Mouse (Mus musculus) layer of hippocampus, adult 18-20 months (tissue): Measurements from ENCODE around the gene Gm21954. TPM values are rescaled to one million over a fixed set of nuclear protein-coding genes. Genes with fewer than 3 reads are reported as not detected.

Source experiments
- DNase-seq, 2 experiments: peaks; one replicate each; pipeline ENCODE4 v3.0.0; 2022; ENCODE audit warnings: low spot score in 2 of 2
- total RNA-seq, 2 experiments: library from RNA; stranded (reverse); gene quantifications; 2 replicates each; pipeline ENCODE4 v1.2.3; 2021

Gene Gm21954
- total RNA-seq, 2 experiments from 2014 or later: not detected

- no peak for DNase-seq
Measured at GRCm38 (mm10) chr3:55462904-55463668, 8.9 kb downstream of the Gm21954 start.

- peak; percentile 87 to 90 for DNase-seq
Measured at GRCm38 (mm10) chr3:55461685-55462655, 10.0 kb downstream of the Gm21954 start.

- DNase-seq: no peak
Measured at GRCm38 (mm10) chr3:55461092-55461491, 10.9 kb downstream of the Gm21954 start.

- DNase-seq: no peak
Measured at GRCm38 (mm10) chr3:55452464-55452863, 19.5 kb downstream of the Gm21954 start.

- no peak for DNase-seq
Measured at GRCm38 (mm10) chr3:55451877-55452276, 20.1 kb downstream of the Gm21954 start.

- peak; percentile 43 to 66 for DNase-seq
Measured at GRCm38 (mm10) chr3:55451035-55451434, 21.0 kb downstream of the Gm21954 start.

- DNase-seq: no peak
Measured at GRCm38 (mm10) chr3:55449148-55449547, 22.9 kb downstream of the Gm21954 start.

- peak; percentile 85 to 95 for DNase-seq
Measured at GRCm38 (mm10) chr3:55447486-55448460, 24.2 kb downstream of the Gm21954 start.

GRCm38 (mm10) chr3:55446681-55447080 is 25.3 kb downstream of the Gm21954 start:
- no peak for DNase-seq

GRCm38 (mm10) chr3:55443725-55444124 is 28.3 kb downstream of the Gm21954 start:
- peak in 1 of 2 experiments; percentile 53 for DNase-seq

GRCm38 (mm10) chr3:55443271-55443670 is 28.7 kb downstream of the Gm21954 start:
- peak in 1 of 2 experiments; percentile 63 for DNase-seq

- DNase-seq: peak in 1 of 2 experiments; percentile 57
Measured at GRCm38 (mm10) chr3:55442012-55442645, 29.9 kb downstream of the Gm21954 start.

- DNase-seq: peak in 1 of 2 experiments; percentile 60
Measured at GRCm38 (mm10) chr3:55440342-55440741, 31.7 kb downstream of the Gm21954 start.

GRCm38 (mm10) chr3:55438824-55439446 is 33.1 kb downstream of the Gm21954 start:
- no peak for DNase-seq

- DNase-seq: no peak
Measured at GRCm38 (mm10) chr3:55434276-55434675, 37.7 kb downstream of the Gm21954 start.

GRCm38 (mm10) chr3:55431223-55431622 is 40.8 kb downstream of the Gm21954 start:
- no peak for DNase-seq

- no peak for DNase-seq
Measured at GRCm38 (mm10) chr3:55430022-55430549, 41.9 kb downstream of the Gm21954 start.

GRCm38 (mm10) chr3:55423640-55424397 is 48.2 kb downstream of the Gm21954 start:
- peak; percentile 59 to 88 for DNase-seq
